Mouse (Mus musculus) fibroblast of lung, adult 2 months (primary cell): ENCODE results near the gene Ism2.
A peak's percentile ranks its signal among the peaks of the same experiment; 100 is the strongest.
"Not testable (repeated sequence)": the region's sequence is repeated elsewhere in the genome, so short reads cannot be mapped to it uniquely, and the experiment has no call there.

Experiments used
- DNase-seq: peaks from one replicate; pipeline ENCODE4 v3.0.0-alpha.2; 2011; ENCODE audit warnings: low read depth

The Ism2 gene

GRCm38 (mm10) chr12:87299657-87300440, at the start of gene Ism2:
TSS of gene Ism2 (minus strand) at chr12:87299705.
- DNase-seq = no peak

- no peak for DNase-seq
These were observed 48.5 kb upstream of the Ism2 start for GRCm38 (mm10) chr12:87348029-87348428.

DNA sequence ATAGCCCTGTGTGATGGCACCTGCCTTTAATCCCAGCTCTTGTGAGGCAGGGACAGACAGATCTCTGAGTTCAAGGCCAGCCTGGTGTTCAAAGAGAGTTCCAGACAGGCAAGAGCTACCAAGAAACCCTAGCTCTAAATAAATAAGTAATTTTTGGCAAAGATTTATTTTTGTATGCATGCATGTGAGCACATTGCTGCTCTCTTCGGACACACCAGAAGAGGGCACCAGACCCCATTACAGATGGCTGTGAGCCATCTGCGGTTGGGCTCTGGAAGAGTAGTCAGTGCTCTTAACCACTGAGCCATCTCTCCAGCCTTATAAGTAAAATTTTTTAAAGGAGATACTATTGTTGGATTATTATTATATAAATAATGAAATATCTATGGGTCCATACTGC, 48.0 kb upstream of the Ism2 start:
- DNase-seq = no peak

- DNase-seq = no peak
These were observed 43.6 kb upstream of the Ism2 start for GRCm38 (mm10) chr12:87343084-87343605.

DNA sequence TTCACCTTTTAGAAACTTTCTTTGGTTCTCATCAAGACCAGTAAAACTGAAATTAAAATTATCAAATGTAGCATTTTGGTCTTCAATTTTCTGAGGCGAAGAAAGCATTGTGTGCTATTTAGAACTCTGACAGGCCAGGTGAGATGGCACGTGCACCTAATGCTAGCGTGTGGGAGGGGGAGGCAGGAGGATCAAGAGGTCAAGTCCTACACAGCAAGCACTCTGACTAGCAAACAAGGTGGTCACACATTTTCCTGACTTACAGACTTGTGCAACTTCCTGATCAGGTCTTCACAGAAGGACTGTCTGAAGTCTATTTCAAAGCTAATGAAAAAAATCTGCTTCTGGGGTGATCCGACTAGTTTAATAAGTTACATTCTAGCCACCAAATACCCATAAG, 38.6 kb upstream of the Ism2 start:
- no peak for DNase-seq

GRCm38 (mm10) chr12:87334886-87335285, 35.4 kb upstream of the Ism2 start:
- peak; percentile 16 for DNase-seq

DNA sequence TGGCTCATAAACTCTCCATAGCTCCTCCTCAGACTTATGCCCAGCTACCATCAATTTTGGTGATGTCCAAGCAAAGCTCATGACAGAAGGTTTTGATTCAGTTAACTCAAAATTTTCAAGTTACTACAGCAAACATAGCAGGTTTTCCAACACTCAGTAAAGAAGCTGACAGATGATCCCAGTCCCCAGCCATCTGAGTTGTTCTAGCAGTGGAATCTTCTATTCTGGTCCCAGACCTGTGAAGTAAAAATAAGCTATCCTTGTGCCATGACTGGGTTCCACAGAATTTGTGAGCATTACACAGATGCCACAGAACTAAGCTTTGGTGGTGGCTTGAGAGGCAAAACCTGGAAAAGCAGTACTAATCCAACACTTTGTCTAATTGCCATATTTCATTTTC, 34.3 kb upstream of the Ism2 start:
- DNase-seq = no peak

DNA sequence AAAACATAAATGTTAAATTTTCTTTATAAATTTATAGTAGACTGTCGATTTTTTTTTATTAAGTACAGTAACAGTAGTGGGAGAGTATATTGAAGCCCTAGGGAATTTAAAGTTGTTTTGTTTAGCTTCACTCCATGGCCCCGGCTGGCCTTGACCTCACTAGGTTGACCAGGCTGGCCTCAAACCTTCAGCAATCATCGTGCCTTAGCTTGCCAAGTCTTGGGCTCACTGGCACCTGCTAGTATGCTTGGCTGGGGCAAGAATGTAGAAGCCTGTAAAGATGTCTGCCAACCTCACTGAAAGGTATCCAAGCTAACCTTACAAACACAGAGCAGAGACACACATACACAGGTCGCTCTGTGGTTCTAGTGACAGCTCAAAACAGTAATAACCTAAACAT, 33.0 kb upstream of the Ism2 start:
- DNase-seq = no peak

DNA sequence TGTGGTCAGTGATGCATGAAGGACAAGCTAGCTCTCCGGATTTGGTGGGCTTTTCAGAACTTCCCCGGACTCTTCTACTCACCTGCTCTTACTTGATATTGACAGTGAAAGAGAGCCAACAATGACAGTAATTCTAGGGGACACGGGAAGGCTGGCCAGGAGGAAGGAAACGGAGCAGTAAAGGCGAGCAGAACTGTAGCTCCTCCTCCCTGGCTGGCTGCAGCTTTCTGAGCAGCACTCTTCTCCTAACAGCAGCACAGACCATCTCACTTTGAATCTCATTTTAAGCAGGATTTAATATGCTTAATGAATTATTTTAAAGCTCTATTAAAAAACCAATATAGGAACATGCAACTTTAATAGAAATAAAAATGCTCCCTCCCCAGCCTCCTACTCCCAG, 32.4 kb upstream of the Ism2 start:
- no peak for DNase-seq

- no peak for DNase-seq
These were observed 31.6 kb upstream of the Ism2 start for GRCm38 (mm10) chr12:87331053-87331456.

DNA sequence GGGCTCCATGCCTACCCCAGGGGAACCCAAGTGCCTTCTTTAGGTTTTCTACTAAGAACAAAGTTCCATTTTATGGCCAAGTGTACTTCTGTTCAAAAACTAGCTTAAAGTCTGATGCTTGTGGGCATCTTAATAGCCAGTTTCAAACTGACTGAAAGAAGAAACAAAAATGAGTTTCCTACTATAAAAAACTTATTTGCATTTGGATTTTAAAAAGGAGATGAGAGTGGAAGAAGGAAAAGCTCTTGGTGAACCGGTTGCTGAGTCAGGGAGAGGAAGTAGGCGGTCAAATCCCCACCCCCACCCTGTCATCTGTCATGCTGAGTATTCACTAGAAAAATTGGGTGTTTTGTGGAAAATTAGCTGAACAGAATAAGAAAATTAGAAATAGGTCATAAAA, 30.7 kb upstream of the Ism2 start:
- DNase-seq = no peak

DNA sequence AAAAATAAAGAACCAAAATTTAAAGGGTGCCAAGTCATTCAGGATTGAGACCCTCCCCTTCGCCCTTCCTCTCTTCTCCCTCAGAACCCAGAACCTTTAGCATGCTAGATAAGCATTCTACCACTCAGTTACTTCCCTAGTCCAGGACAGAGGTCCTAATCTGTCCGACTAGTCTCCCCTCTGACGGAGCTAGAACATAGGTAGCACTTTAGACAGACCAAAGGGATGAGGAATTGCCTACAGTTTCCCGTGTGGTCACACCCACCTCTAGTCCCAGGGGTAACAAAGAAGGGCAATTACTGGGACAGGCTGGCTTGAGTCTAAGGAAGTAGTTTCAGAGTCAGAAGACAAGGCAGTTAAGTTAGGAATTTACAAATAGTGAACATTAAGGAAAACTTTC, 28.5 kb upstream of the Ism2 start:
- DNase-seq = no peak

GRCm38 (mm10) chr12:87327610-87328009, 28.1 kb upstream of the Ism2 start:
- DNase-seq = no peak

- DNase-seq = no peak
These were observed 25.9 kb upstream of the Ism2 start for GRCm38 (mm10) chr12:87325452-87325851.

- DNase-seq = no peak
These were observed 19.7 kb upstream of the Ism2 start for GRCm38 (mm10) chr12:87319229-87319628.

DNA sequence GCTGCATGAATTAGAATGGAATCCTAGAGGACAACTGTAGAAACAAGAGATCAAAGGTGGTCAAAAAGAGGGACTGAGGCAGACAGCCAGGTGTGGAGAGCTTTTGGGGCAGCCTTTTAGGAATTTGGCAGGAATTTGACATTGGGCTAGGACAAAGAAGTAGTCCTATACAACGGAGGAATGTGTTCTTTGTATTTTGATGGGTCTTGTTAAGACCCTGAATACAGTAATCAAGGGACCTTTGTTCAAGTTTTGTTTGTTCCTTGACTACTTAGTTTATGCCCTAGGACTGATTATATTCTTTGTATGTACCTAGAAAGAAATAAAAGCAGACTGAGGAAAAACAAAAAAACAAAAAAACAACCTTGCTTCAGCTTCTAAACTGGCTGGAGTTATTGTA, 18.4 kb upstream of the Ism2 start:
- no peak for DNase-seq

DNA sequence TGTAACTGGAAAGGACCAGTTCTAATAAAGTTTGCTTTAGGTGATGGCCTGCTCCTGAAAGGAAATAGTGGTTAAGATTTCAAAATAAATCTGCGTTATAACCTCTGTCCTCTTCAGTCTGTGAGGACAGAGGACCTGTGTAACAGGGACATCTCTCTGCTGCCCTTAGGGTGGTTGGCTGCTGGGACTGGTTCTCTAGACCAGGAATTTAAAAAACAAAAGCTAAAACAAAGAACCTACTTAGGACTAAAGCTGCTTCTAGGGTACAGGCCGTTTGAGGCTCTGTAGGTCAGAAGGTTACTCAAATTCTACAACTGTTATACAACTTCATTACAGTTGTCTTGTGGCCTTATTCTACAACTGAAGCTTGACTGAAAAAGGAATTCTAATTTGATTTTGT, 13.6 kb upstream of the Ism2 start:
- no peak for DNase-seq

- not testable (repeated sequence) for DNase-seq
These were observed 7.0 kb upstream of the Ism2 start for GRCm38 (mm10) chr12:87306584-87306844.

DNA sequence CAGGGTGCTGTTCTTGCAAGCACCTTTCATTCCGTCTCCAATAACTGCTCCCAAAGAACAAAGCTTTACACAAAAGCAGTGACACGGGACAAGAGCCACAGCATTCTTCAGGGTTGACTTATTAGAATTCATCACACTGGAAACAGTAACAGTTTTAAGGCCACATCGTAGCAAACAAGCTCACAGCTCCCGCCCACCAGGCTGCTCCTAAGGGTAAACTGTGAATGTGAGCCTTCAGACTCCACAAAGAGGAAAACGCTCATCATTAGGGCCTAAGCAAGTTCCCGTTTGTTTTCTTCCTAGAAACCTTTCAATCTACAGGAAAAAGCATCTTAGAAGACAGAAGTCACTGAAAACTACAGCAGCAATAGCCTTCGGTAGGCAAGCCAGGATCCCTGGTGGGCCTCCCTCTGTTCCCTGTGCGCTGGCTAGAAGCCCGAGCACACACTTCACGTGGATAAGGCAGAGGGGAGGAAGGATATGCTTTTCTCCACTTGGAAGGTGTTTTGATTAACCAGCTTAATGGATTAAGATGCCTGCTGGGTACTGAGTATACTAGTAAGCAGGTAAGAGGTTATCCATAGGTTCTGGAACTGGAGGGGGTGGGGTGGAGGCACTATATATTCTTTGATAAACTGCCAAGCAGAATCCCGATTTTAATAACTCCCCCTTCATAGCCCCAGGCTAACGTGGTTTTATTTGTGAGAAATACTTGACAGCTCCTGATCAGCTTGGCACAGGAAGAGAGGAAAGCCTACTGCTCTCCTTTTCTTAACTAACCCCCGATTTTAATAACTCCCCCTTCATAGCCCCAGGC, 6.5 kb upstream of the Ism2 start:
- DNase-seq = no peak

DNA sequence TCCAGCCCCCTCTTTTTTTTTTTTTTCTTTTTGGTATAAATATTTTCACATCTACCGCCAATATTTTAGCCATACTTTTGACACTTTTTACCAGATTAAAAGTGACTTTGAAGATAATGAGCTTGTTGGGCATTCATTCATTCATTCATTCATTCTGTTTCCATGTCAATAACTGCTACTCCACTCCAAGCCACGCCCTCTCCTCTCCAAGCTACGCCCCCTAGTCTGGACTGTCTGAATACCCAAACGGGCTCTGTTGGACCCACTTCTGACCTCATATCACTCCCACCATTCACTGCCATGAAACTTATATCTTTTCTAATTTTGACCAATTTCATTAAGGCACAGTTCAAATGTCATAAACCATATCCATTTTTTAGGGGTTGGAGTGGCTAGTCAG, 1.7 kb upstream of the Ism2 start:
- DNase-seq = no peak

DNA sequence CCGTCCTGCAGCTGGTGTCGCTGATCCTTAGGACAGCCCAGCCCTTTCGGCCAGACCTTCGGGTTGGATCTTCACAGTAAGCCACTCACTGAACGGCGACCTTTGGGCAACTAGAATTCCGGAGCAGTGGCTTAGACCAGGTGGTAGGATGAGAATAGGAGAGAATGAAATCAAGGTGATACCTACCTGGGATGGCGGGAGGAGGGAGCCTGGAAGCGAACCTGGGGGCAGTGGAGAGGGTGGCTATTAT, 861 bp upstream of the Ism2 start:
- no peak for DNase-seq

GRCm38 (mm10) chr12:87299037-87299656, 358 bp downstream of the Ism2 start:
- DNase-seq = no peak

- DNase-seq = no peak
These were observed 5.6 kb downstream of the Ism2 start for GRCm38 (mm10) chr12:87293934-87294333.
